Mouse (Mus musculus): ENCODE measurements around the gene Nfib. TPM values are rescaled to one million over a fixed set of nuclear protein-coding genes. Genes with fewer than 3 reads are reported as not detected.

Nfib gene
- total and polyA plus RNA-seq, 3 experiments: 32.1 to 121 (median 118) TPM

DNA sequence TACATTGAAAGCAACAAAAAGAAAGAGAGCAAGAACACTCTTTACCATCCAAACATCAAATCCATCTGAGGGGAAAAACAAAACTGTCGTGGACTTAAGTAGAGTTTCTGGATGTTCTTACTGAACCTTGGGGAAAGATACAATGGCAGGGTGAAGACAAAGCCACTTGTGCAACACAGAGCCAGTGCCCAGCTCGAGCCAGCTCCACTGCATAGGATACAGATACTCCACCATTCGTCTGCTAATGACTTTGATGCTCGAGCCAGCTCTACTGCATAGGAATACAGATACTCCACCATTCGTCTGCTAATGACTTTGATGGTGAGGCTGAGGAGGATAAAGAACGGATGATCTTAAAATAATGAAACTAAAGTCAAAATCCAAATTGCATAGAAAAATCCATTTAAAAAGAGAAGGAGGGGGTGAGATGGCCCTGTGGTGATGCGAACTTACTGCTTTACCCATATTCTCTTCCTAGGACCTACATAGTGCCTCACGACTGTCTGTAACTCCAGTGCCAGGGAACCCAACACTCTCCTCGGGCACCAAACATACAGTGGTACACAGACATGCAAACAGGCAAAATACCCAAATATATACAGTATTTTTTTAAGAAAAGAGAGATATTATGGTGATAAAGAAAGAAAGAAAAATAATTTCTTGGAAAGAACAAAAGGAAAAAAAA, 337.3 kb downstream of the Nfib start:
- Histone ChIP-seq H3K4me3 (no peak overlapping the region), H3K79me2 (replicated peaks; ENCODE audit: control insufficient read depth, insufficient read depth, low read length) (peaks cover 1% of the 10 kb centered on the region; the same call in 1 of the 2 replicates), H3K36me3 (ENCODE audit: control insufficient read depth, insufficient read depth, low read length) (peaks cover 18% of the 10 kb centered on the region), H3K27me3 (ENCODE audit: control insufficient read depth, insufficient read depth, low read length) (no peaks in the 10 kb centered on the region), H3K9ac (ENCODE audit: low read depth, low read length) (no peak overlapping the region), H3K4me1 (ENCODE audit: control insufficient read depth, insufficient read depth, low read length) (peaks cover 10% of the 10 kb centered on the region), H3K27ac (no peak overlapping the region)
- TF ChIP-seq EP300 (IDR thresholded peaks at IDR 0.05; ENCODE audit: insufficient read depth, low read depth, low read length) (no peak), POLR2A (IDR thresholded peaks at IDR 0.05; ENCODE audit: insufficient read depth, low read depth, low read length) (no peak), CTCF (IDR thresholded peaks at IDR 0.05) (no peak)
- DNase-seq: no peak
- WGBS: 80% methylated on average over 9 of the region's 9 CpGs
- intact Hi-C loops (cut with DNase I): no loop called here

DNA sequence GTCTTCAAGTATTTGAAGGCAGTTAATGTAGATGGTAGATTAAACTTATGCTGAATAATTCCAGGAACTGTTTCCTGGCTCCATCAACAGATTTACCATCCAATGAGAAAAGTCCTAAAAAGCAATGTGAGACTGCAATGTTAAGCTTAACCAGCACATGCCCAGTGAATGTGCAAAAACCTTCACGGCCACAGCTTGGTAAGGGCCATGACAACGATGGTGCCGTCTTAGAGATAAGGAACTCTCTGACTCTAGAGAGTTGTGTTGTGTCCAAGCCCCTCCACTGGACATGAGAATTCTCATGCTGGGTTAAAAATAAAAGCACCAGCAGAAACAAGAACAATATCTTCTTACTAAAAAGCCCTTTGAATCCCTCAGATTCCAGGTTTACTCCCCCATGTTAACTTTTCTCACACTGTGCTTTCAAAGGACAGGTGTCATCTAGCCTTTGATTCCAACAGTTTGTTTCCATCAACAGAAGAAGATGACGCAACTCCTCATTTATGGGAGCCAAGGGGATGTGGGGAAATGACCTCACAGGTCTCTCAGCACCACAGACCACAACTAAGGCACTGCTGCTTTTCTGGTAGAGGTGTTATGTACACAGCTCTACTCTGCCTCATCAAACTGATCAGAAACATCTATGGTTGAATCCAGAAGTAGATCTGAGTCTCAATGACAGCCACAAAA, 340.7 kb downstream of the Nfib start:
- intact Hi-C loops (cut with DNase I): loop anchor here (2.0 kb wide), 1 partner anchor 32 kb away; no protein-coding TSS in a partner anchor
- WGBS: 15% methylated on average over 4 of the region's 4 CpGs
- Histone ChIP-seq H3K4me3 (no peak overlapping the region), H3K27me3 (ENCODE audit: control insufficient read depth, insufficient read depth, low read length) (no peaks in the 10 kb centered on the region), H3K79me2 (replicated peaks; ENCODE audit: control insufficient read depth, insufficient read depth, low read length) (peaks cover 3% of the 10 kb centered on the region), H3K4me1 (ENCODE audit: control insufficient read depth, insufficient read depth, low read length) (peaks cover 29% of the 10 kb centered on the region), H3K36me3 (ENCODE audit: control insufficient read depth, insufficient read depth, low read length) (peaks cover 32% of the 10 kb centered on the region), H3K9ac (ENCODE audit: low read depth, low read length) (no peak overlapping the region), H3K27ac (peak overlapping the region; percentile 56)
- no peak for DNase-seq
- TF ChIP-seq EP300 (IDR thresholded peaks at IDR 0.05; ENCODE audit: insufficient read depth, low read depth, low read length) (no peak), CTCF (IDR thresholded peaks at IDR 0.05) (no peak), POLR2A (IDR thresholded peaks at IDR 0.05; ENCODE audit: insufficient read depth, low read depth, low read length) (no peak)

- DNase-seq: no peak
- 65% methylated on average over 6 of the region's 6 CpGs for WGBS
- no peak overlapping the region for H3K9ac ChIP-seq (ENCODE audit: low read depth, low read length)
- no peaks in the 10 kb centered on the region for H3K27me3 ChIP-seq (ENCODE audit: control insufficient read depth, insufficient read depth, low read length)
- H3K27ac ChIP-seq: peak overlapping the region; percentile 56
- no peak overlapping the region for H3K4me3 ChIP-seq
- H3K36me3 ChIP-seq (ENCODE audit: control insufficient read depth, insufficient read depth, low read length): peaks cover 36% of the 10 kb centered on the region
- H3K4me1 ChIP-seq (ENCODE audit: control insufficient read depth, insufficient read depth, low read length): peaks cover 28% of the 10 kb centered on the region
- no peak for TF ChIP-seq CTCF (IDR thresholded peaks at IDR 0.05)
- TF ChIP-seq EP300 (IDR thresholded peaks at IDR 0.05; ENCODE audit: insufficient read depth, low read depth, low read length): no peak
- no peak for TF ChIP-seq POLR2A (IDR thresholded peaks at IDR 0.05; ENCODE audit: insufficient read depth, low read depth, low read length)
- peaks cover 4% of the 10 kb centered on the region for H3K79me2 ChIP-seq (replicated peaks; ENCODE audit: control insufficient read depth, insufficient read depth, low read length)
- intact Hi-C loops (cut with DNase I): loop anchor here (2.0 kb wide), 1 partner anchor 33 kb away; no protein-coding TSS in a partner anchor
These were observed 341.6 kb downstream of the Nfib start for GRCm38 (mm10) chr4:82363951-82364350.

GRCm38 (mm10) chr4:82362294-82362693, 343.3 kb downstream of the Nfib start:
- TF ChIP-seq EP300 (IDR thresholded peaks at IDR 0.05; ENCODE audit: insufficient read depth, low read depth, low read length) (0 out of 2 replicates have a peak, but pooled peaks have one; percentile 13), CTCF (IDR thresholded peaks at IDR 0.05) (no peak)
- H3K9ac ChIP-seq (ENCODE audit: low read depth, low read length): no peak overlapping the region; the same call in 1 of the 2 replicates
- no peaks in the 10 kb centered on the region for H3K27me3 ChIP-seq (ENCODE audit: control insufficient read depth, insufficient read depth, low read length)
- peaks cover 47% of the 10 kb centered on the region for H3K36me3 ChIP-seq (ENCODE audit: control insufficient read depth, insufficient read depth, low read length)
- 26% methylated on average over 3 of the region's 3 CpGs for WGBS
- H3K4me1 ChIP-seq (ENCODE audit: control insufficient read depth, insufficient read depth, low read length): peaks cover 28% of the 10 kb centered on the region
- no peak overlapping the region for H3K4me3 ChIP-seq
- intact Hi-C loops (cut with DNase I): no loop called here
- peak overlapping the region; percentile 76 for H3K27ac ChIP-seq
- DNase-seq: peak in 1 of 2 experiments; percentile 26
- H3K79me2 ChIP-seq (replicated peaks; ENCODE audit: control insufficient read depth, insufficient read depth, low read length): peaks cover 5% of the 10 kb centered on the region

DNA sequence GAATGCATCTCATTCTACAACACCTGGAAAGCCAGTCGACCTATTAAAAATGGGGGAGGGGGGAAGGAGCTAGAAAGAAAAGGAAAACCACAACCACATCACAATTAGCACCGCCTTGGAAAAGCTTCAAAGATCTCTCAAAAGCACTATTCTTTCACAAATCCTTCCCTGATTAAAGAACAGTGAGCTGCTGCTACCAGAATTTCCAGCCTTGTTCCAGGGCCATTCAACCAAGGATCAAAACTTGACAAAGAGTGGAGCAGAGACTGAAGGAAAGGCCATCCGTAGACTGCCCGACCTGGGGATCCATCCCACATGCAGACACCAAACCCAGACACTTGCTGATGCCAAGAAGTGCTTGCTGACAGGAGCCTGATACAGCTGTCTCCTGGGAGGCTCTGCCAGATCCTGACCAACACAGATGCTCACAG, 345.5 kb downstream of the Nfib start:
- intact Hi-C loops (cut with DNase I): loop anchor here (2.0 kb wide), 1 partner anchor 75 kb away; no protein-coding TSS in a partner anchor
- H3K4me3 ChIP-seq: no peak overlapping the region

DNA sequence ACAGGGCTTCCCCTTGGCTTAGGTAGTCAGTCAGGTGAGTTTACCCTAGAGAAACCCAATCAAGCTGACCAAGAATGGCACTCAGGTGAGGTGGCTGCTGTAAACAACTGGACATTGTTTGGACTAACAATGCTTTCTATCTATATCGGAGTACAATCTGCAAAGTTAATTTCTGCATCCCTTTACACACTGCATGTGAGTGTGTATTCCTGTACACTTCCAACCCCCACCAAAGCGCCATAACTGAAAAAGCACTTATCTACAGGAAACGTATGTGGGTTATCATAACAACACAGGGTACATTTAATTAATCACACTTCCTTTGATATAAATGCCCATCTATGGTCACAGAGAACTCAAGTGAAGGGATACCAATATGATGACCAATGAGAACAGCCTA, 346.4 kb downstream of the Nfib start:
- Histone ChIP-seq H3K27me3 (ENCODE audit: control insufficient read depth, insufficient read depth, low read length) (no peaks in the 10 kb centered on the region), H3K4me1 (ENCODE audit: control insufficient read depth, insufficient read depth, low read length) (peaks cover 26% of the 10 kb centered on the region), H3K36me3 (ENCODE audit: control insufficient read depth, insufficient read depth, low read length) (peaks cover 38% of the 10 kb centered on the region), H3K27ac (peak overlapping the region; percentile 79), H3K4me3 (no peak overlapping the region), H3K79me2 (replicated peaks; ENCODE audit: control insufficient read depth, insufficient read depth, low read length) (peaks cover 6% of the 10 kb centered on the region), H3K9ac (ENCODE audit: low read depth, low read length) (no peak overlapping the region)
- TF ChIP-seq EP300 (IDR thresholded peaks at IDR 0.05; ENCODE audit: insufficient read depth, low read depth, low read length) (no peak), CTCF (IDR thresholded peaks at IDR 0.05) (no peak), POLR2A (IDR thresholded peaks at IDR 0.05; ENCODE audit: insufficient read depth, low read depth, low read length) (no peak)
- WGBS: 54% methylated on average over 3 of the region's 3 CpGs
- peak in 1 of 2 experiments; percentile 28 for DNase-seq
- intact Hi-C loops (cut with DNase I): loop anchor here (5.0 kb wide), 1 partner anchor 52 kb away; no protein-coding TSS in a partner anchor

More for the DNA sequence above, 345.5 kb downstream of the Nfib start:
- Histone ChIP-seq H3K36me3 (ENCODE audit: control insufficient read depth, insufficient read depth, low read length) (peaks cover 43% of the 10 kb centered on the region), H3K79me2 (replicated peaks; ENCODE audit: control insufficient read depth, insufficient read depth, low read length) (peaks cover 7% of the 10 kb centered on the region), H3K27ac (peak overlapping the region; percentile 63), H3K9ac (ENCODE audit: low read depth, low read length) (no peak overlapping the region), H3K27me3 (ENCODE audit: control insufficient read depth, insufficient read depth, low read length) (no peaks in the 10 kb centered on the region), H3K4me1 (ENCODE audit: control insufficient read depth, insufficient read depth, low read length) (peaks cover 30% of the 10 kb centered on the region)
- TF ChIP-seq CTCF (IDR thresholded peaks at IDR 0.05): no peak
- DNase-seq: peak; percentile 37 to 38
- WGBS: 50% methylated on average over 4 of the region's 4 CpGs

Measured in heart, adult 2 months (tissue).